Mouse (Mus musculus) thymus, adult 2 months (tissue): ENCODE data around the gene Sp2.

Experiments
- CTCF ChIP-seq: fragments of 200-500 bp; IDR thresholded peaks from 2 replicates; pipeline ENCODE4 v1.5.1; 2012; ENCODE audit warnings: mild to moderate bottlenecking, control low read depth, low read length, moderate library complexity, borderline replicate concordance; ENCODE audit not compliant: control insufficient read depth, poor library complexity, insufficient read depth; ENCODE audit errors: extremely low read depth
- POLR2A ChIP-seq: fragments of 200-500 bp; IDR thresholded peaks from 2 replicates; pipeline ENCODE4 v1.6.1; 2012; ENCODE audit warnings: mild to moderate bottlenecking, low read length, control low read depth, moderate library complexity; ENCODE audit not compliant: control insufficient read depth, poor library complexity, insufficient read depth; ENCODE audit errors: extremely low read depth

DNA sequence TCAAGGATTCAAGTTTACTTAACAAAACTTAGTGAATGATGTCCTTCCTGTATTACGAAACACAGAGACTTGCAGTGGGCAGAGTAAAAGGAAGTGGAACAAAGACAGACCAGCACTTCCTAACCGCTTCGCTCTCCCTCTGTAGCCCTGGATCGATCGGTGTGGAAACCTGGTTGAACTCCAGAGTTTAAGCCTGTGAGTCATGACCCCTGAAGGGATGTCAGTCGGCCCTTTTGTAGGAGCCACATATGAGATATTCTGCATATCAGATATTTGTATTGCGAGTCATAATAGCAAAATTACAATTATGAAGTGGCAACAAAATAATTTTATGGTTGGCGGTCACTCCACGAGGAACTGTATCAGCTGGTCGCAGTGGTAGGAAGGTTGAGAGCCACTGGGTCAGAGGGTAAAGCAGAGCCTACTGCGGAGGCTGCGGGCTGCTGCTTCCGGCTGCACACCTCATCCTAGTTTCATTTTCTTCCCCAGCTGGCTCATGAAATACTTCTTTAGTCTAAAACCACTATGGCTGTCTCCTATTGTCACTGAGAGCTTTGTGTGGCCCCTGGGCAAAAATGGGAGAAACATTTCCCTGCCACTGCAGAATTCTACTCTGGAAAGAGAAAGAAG is 15.7 kb downstream of the Sp2 start:
- TF ChIP-seq POLR2A (no peak), CTCF (no peak)
